Mouse (Mus musculus): ENCODE results near the gene Sgip1.

Sgip1 gene

GRCm38 (mm10) chr4:102840956-102841729 is 100.0 kb downstream of the Sgip1 start:
- no peak for DNase-seq

GRCm38 (mm10) chr4:102850498-102850897 is 109.4 kb downstream of the Sgip1 start:
- DNase-seq: no peak

- no peak for DNase-seq
Measured at GRCm38 (mm10) chr4:102851161-102851560, 110.1 kb downstream of the Sgip1 start.

- DNase-seq: peak; percentile 35
Measured at GRCm38 (mm10) chr4:102852290-102852689, 111.2 kb downstream of the Sgip1 start.

- DNase-seq: no peak
Measured at GRCm38 (mm10) chr4:102852808-102853207, 111.7 kb downstream of the Sgip1 start.

GRCm38 (mm10) chr4:102853330-102854022 is 112.4 kb downstream of the Sgip1 start:
- DNase-seq: no peak

GRCm38 (mm10) chr4:102854928-102855892 is 114.1 kb downstream of the Sgip1 start:
- no peak for DNase-seq

- peak; percentile 28 for DNase-seq
Measured at GRCm38 (mm10) chr4:102856086-102856485, 115.0 kb downstream of the Sgip1 start.

GRCm38 (mm10) chr4:102859259-102860194 is 118.4 kb downstream of the Sgip1 start:
- DNase-seq: no peak

GRCm38 (mm10) chr4:102862751-102863710 is 121.9 kb downstream of the Sgip1 start:
- DNase-seq: no peak

- DNase-seq: no peak
Measured at GRCm38 (mm10) chr4:102866531-102866930, 125.4 kb downstream of the Sgip1 start.

GRCm38 (mm10) chr4:102871274-102871673 is 130.2 kb downstream of the Sgip1 start:
- no peak for DNase-seq

GRCm38 (mm10) chr4:102883142-102883541 is 142.0 kb downstream of the Sgip1 start:
- DNase-seq: no peak

- DNase-seq: no peak
Measured at GRCm38 (mm10) chr4:102884228-102884627, 143.1 kb downstream of the Sgip1 start.

GRCm38 (mm10) chr4:102886459-102886858 is 145.4 kb downstream of the Sgip1 start:
- no peak for DNase-seq

- no peak for DNase-seq
Measured at GRCm38 (mm10) chr4:102886902-102887301, 145.8 kb downstream of the Sgip1 start.

GRCm38 (mm10) chr4:102887770-102888689 is 146.9 kb downstream of the Sgip1 start:
- peak; percentile 28 for DNase-seq

- no peak for DNase-seq
Measured at GRCm38 (mm10) chr4:102895866-102896265, 154.8 kb downstream of the Sgip1 start.

GRCm38 (mm10) chr4:102898987-102899386 is 157.9 kb downstream of the Sgip1 start:
- DNase-seq: no peak

- DNase-seq: no peak
Measured at GRCm38 (mm10) chr4:102899683-102900082, 158.6 kb downstream of the Sgip1 start.

Measured in right cerebral cortex, postnatal 14 days (tissue).